Mouse (Mus musculus): ENCODE measurements around the gene Qprt. TPM values are rescaled to one million over a fixed set of nuclear protein-coding genes. Genes with fewer than 3 reads are reported as not detected.

Gene Qprt
- polyA plus RNA-seq, 1 experiment from 2014 or later, result 2.6 TPM

Other genes starting within 250 kb of the Qprt start
- gene Taok2, start 237.5 kb downstream of the Qprt start, polyA plus RNA-seq (2016; fragmentation: Nextera tagmentation; extraction: Ambion mirVana), result 56.2 and 56.4 TPM in 2 replicates
- gene Tmem219, start 199.3 kb downstream of the Qprt start, polyA plus RNA-seq (2016; fragmentation: Nextera tagmentation; extraction: Ambion mirVana), result 31.6 and 37.9 TPM in 2 replicates
- gene Kctd13, start 193.3 kb downstream of the Qprt start, polyA plus RNA-seq (2016; fragmentation: Nextera tagmentation; extraction: Ambion mirVana), result 23.9 and 35.5 TPM in 2 replicates
- gene Asphd1, start 172.6 kb downstream of the Qprt start, polyA plus RNA-seq (2016; fragmentation: Nextera tagmentation; extraction: Ambion mirVana), result 0.41 and 1.2 TPM in 2 replicates
- gene Sez6l2, start 171.7 kb downstream of the Qprt start, polyA plus RNA-seq (2016; fragmentation: Nextera tagmentation; extraction: Ambion mirVana), result 2.3 and 7.6 TPM in 2 replicates
- gene Cdipt, start 146.3 kb downstream of the Qprt start, polyA plus RNA-seq (2016; fragmentation: Nextera tagmentation; extraction: Ambion mirVana), result 92.5 and 103 TPM in 2 replicates
- gene Cdiptos, start 146.1 kb downstream of the Qprt start, polyA plus RNA-seq (2016; fragmentation: Nextera tagmentation; extraction: Ambion mirVana), result 0.63 and 1.0 TPM in 2 replicates
- 5.0 and 6.1 TPM in 2 replicates for gene Mvp, start 107.6 kb downstream of the Qprt start, polyA plus RNA-seq (2016; fragmentation: Nextera tagmentation; extraction: Ambion mirVana)
- gene Pagr1b, start 105.7 kb downstream of the Qprt start, polyA plus RNA-seq (2016; fragmentation: Nextera tagmentation; extraction: Ambion mirVana), result 0.25 and 0.55 TPM in 2 replicates
- 84.3 and 130 TPM in 2 replicates for gene Pagr1a, start 104.9 kb downstream of the Qprt start, polyA plus RNA-seq (2016; fragmentation: Nextera tagmentation; extraction: Ambion mirVana)
- 17.6 and 75.1 TPM in 2 replicates for gene Gm42742, start 101.1 kb downstream of the Qprt start, polyA plus RNA-seq (2016; fragmentation: Nextera tagmentation; extraction: Ambion mirVana)
- 3.3 and 4.4 TPM in 2 replicates for gene Prrt2, start 101.0 kb downstream of the Qprt start, polyA plus RNA-seq (2016; fragmentation: Nextera tagmentation; extraction: Ambion mirVana)
- gene Maz, start 95.2 kb downstream of the Qprt start, polyA plus RNA-seq (2016; fragmentation: Nextera tagmentation; extraction: Ambion mirVana), result 66.7 and 83.1 TPM in 2 replicates
- 161 and 193 TPM in 2 replicates for gene Kif22, start 79.8 kb downstream of the Qprt start, polyA plus RNA-seq (2016; fragmentation: Nextera tagmentation; extraction: Ambion mirVana)
- not detected in 2 replicates for gene Zg16, start 34.9 kb downstream of the Qprt start, polyA plus RNA-seq (2016; fragmentation: Nextera tagmentation; extraction: Ambion mirVana)
- 0.80 and 0.81 TPM in 2 replicates for gene AI467606, start 30.9 kb downstream of the Qprt start, polyA plus RNA-seq (2016; fragmentation: Nextera tagmentation; extraction: Ambion mirVana)
- gene Spn, start 15.6 kb upstream of the Qprt start, polyA plus RNA-seq (2016; fragmentation: Nextera tagmentation; extraction: Ambion mirVana), result not detected in 2 replicates
- gene Cd2bp2, start 73.8 kb upstream of the Qprt start, polyA plus RNA-seq (2016; fragmentation: Nextera tagmentation; extraction: Ambion mirVana), result 94.4 and 96.0 TPM in 2 replicates
- gene Tbc1d10b, start 86.2 kb upstream of the Qprt start, polyA plus RNA-seq (2016; fragmentation: Nextera tagmentation; extraction: Ambion mirVana), result 25.6 and 28.2 TPM in 2 replicates
- gene Mylpf, start 86.7 kb upstream of the Qprt start, polyA plus RNA-seq (2016; fragmentation: Nextera tagmentation; extraction: Ambion mirVana), result 13.0 and 17.7 TPM in 2 replicates
- gene Zfp553, start 110.8 kb upstream of the Qprt start, polyA plus RNA-seq (2016; fragmentation: Nextera tagmentation; extraction: Ambion mirVana), result 78.7 and 81.0 TPM in 2 replicates
- 32.4 and 33.8 TPM in 2 replicates for gene Sept1, start 110.9 kb upstream of the Qprt start, polyA plus RNA-seq (2016; fragmentation: Nextera tagmentation; extraction: Ambion mirVana)
- gene Zfp771, start 122.0 kb upstream of the Qprt start, polyA plus RNA-seq (2016; fragmentation: Nextera tagmentation; extraction: Ambion mirVana), result 62.4 and 70.1 TPM in 2 replicates
- 284 and 329 TPM in 2 replicates for gene Dctpp1, start 138.5 kb upstream of the Qprt start, polyA plus RNA-seq (2016; fragmentation: Nextera tagmentation; extraction: Ambion mirVana)
- 69.8 and 76.2 TPM in 2 replicates for gene Sephs2, start 151.8 kb upstream of the Qprt start, polyA plus RNA-seq (2016; fragmentation: Nextera tagmentation; extraction: Ambion mirVana)
- 0.68 and 0.98 TPM in 2 replicates for gene Itgal, start 174.0 kb upstream of the Qprt start, polyA plus RNA-seq (2016; fragmentation: Nextera tagmentation; extraction: Ambion mirVana)
- 18.8 and 20.4 TPM in 2 replicates for gene Zfp768, start 223.4 kb upstream of the Qprt start, polyA plus RNA-seq (2016; fragmentation: Nextera tagmentation; extraction: Ambion mirVana)